Mouse (Mus musculus): ENCODE measurements around the gene Stx16. TPM values are rescaled to one million over a fixed set of nuclear protein-coding genes. Genes with fewer than 3 reads are reported as not detected.

The Stx16 gene
- polyA plus RNA-seq, 1 experiment from 2014 or later = 8.1 TPM

GRCm38 (mm10) chr2:174116929-174117328, 40.8 kb downstream of the Stx16 start:
- Histone ChIP-seq H3K27me3 (ENCODE audit: control insufficient read depth, insufficient read depth, low read length) (no peaks in the 10 kb centered on the region), H3K9me3 (ENCODE audit: control insufficient read depth, low read length) (no peaks in the 10 kb centered on the region), H3K36me3 (ENCODE audit: control insufficient read depth, insufficient read depth, low read length) (peaks cover 5% of the 10 kb centered on the region), H3K9ac (ENCODE audit: low read length) (no peak overlapping the region), H3K4me3 (ENCODE audit: low read depth, low read length) (no peak overlapping the region), H3K27ac (ENCODE audit: low read depth, low read length) (no peak overlapping the region), H3K4me1 (ENCODE audit: control insufficient read depth, insufficient read depth, low read length) (no peaks in the 10 kb centered on the region), H3K4me2 (no peak overlapping the region)
- ATAC-seq (ENCODE audit: low FRiP score) = no peak
- DNase-seq (ENCODE audit: low spot score, missing footprints) = peak; percentile 60
- WGBS = 87% methylated on average over 16 of the region's 16 CpGs

DNA sequence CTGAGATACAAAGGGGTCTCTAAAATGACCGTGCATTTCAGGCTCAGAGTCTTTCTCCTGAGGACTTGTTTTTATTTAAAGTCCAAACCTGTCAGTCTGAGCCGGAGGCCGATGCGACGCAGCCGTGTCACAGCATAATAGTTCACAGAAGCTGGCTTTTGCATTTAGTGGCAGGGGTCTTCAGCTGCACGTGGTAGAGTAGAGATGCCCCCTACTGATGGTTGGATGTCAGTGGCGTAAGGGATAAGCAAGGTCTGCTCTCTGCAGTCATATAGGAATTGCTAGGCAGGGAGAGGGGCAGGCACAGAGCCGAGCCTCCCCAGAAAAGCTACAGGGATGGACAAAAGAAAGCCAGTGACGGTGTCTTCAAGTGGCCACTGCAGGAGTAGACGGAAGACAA, 42.0 kb downstream of the Stx16 start:
- 56% methylated on average over 11 of the region's 11 CpGs for WGBS
- ATAC-seq (ENCODE audit: low FRiP score) (peak; percentile 39), DNase-seq (ENCODE audit: low spot score, missing footprints) (no peak)
- no peak overlapping the region for H3K27ac ChIP-seq (ENCODE audit: low read depth, low read length)
- no peak overlapping the region for H3K4me3 ChIP-seq (ENCODE audit: low read depth, low read length)
- peaks cover 5% of the 10 kb centered on the region for H3K36me3 ChIP-seq (ENCODE audit: control insufficient read depth, insufficient read depth, low read length)
- H3K9me3 ChIP-seq (ENCODE audit: control insufficient read depth, low read length) = no peaks in the 10 kb centered on the region
- H3K4me2 ChIP-seq = no peak overlapping the region
- no peaks in the 10 kb centered on the region for H3K4me1 ChIP-seq (ENCODE audit: control insufficient read depth, insufficient read depth, low read length)
- no peaks in the 10 kb centered on the region for H3K27me3 ChIP-seq (ENCODE audit: control insufficient read depth, insufficient read depth, low read length)
- H3K9ac ChIP-seq (ENCODE audit: low read length) = no peak overlapping the region

- Histone ChIP-seq H3K9ac (ENCODE audit: low read length) (no peak overlapping the region), H3K27me3 (ENCODE audit: control insufficient read depth, insufficient read depth, low read length) (no peaks in the 10 kb centered on the region), H3K4me3 (ENCODE audit: low read depth, low read length) (no peak overlapping the region), H3K36me3 (ENCODE audit: control insufficient read depth, insufficient read depth, low read length) (peaks cover 8% of the 10 kb centered on the region), H3K4me1 (ENCODE audit: control insufficient read depth, insufficient read depth, low read length) (no peaks in the 10 kb centered on the region), H3K9me3 (ENCODE audit: control insufficient read depth, low read length) (no peaks in the 10 kb centered on the region; the same call in 1 of the 2 replicates), H3K27ac (ENCODE audit: low read depth, low read length) (no peak overlapping the region), H3K4me2 (no peak overlapping the region)
- no peak for ATAC-seq (ENCODE audit: low FRiP score)
- no peak for DNase-seq (ENCODE audit: low spot score, missing footprints)
- 90% methylated on average over 11 of the region's 11 CpGs for WGBS
Observed at GRCm38 (mm10) chr2:174119259-174119658, 43.2 kb downstream of the Stx16 start.

DNA sequence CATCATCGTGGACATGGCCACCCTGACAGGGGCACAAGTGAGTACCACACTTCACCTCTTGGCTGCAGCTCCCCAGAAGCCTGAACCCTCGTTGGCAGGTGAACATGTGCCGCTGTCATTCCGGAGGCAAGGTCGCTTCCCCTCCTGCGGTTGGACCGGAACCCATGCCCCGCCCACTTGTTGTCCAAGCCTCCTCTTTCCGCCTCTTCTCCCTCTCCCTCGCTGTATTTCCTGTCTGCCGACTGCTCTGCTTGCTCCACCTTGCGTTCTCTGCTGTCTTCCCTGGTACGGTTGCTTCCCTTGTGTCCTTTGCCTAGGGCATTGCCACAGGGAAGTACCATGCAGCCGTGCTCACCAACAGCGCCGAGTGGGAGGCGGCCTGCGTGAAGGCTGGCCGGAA, 44.5 kb downstream of the Stx16 start:
- H3K27ac ChIP-seq (ENCODE audit: low read depth, low read length) = no peak overlapping the region
- H3K4me1 ChIP-seq (ENCODE audit: control insufficient read depth, insufficient read depth, low read length) = no peaks in the 10 kb centered on the region
- ATAC-seq (ENCODE audit: low FRiP score) = no peak
- 93% methylated on average over 19 of the region's 19 CpGs for WGBS
- no peak overlapping the region for H3K4me2 ChIP-seq
- DNase-seq (ENCODE audit: low spot score, missing footprints) = no peak
- no peak overlapping the region for H3K4me3 ChIP-seq (ENCODE audit: low read depth, low read length)
- no peak overlapping the region for H3K9ac ChIP-seq (ENCODE audit: low read length)
- peaks cover 3% of the 10 kb centered on the region; the same call in 1 of the 2 replicates for H3K9me3 ChIP-seq (ENCODE audit: control insufficient read depth, low read length)
- H3K27me3 ChIP-seq (ENCODE audit: control insufficient read depth, insufficient read depth, low read length) = no peaks in the 10 kb centered on the region
- peaks cover 8% of the 10 kb centered on the region for H3K36me3 ChIP-seq (ENCODE audit: control insufficient read depth, insufficient read depth, low read length)

DNA sequence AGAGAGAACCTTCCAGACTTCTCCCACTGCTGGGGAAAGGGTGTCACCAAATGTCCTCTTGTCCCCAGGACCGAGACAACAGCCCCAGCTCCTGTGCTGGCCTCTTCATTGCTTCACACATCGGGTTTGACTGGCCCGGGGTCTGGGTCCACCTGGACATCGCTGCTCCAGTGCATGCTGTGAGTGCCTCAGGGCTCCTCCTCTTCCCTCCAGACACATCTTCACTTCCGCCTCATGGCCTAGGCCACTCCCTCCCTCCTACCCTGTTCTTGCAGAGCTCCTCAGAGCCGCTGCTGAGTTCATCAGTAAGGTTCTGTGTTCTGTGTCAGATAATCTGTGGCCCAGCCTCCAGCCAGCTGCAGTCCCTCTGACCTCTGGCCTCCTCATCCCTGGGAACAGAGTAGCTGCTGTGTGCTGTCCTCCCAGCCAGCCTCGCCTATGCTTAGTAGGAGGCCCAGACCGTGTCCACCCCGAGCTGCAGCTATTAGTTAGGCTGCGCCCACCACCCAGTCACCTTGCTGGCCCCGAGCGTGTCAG, 45.4 kb downstream of the Stx16 start:
- WGBS = 77% methylated on average over 12 of the region's 12 CpGs
- ATAC-seq (ENCODE audit: low FRiP score) (no peak), DNase-seq (ENCODE audit: low spot score, missing footprints) (no peak)
- H3K4me1 ChIP-seq (ENCODE audit: control insufficient read depth, insufficient read depth, low read length) = peaks cover 1% of the 10 kb centered on the region
- no peak overlapping the region for H3K4me2 ChIP-seq
- peaks cover 8% of the 10 kb centered on the region for H3K36me3 ChIP-seq (ENCODE audit: control insufficient read depth, insufficient read depth, low read length)
- H3K9me3 ChIP-seq (ENCODE audit: control insufficient read depth, low read length) = peaks cover 3% of the 10 kb centered on the region; the same call in 1 of the 2 replicates
- no peak overlapping the region for H3K4me3 ChIP-seq (ENCODE audit: low read depth, low read length)
- no peaks in the 10 kb centered on the region for H3K27me3 ChIP-seq (ENCODE audit: control insufficient read depth, insufficient read depth, low read length)
- H3K27ac ChIP-seq (ENCODE audit: low read depth, low read length) = no peak overlapping the region
- no peak overlapping the region for H3K9ac ChIP-seq (ENCODE audit: low read length)

DNA sequence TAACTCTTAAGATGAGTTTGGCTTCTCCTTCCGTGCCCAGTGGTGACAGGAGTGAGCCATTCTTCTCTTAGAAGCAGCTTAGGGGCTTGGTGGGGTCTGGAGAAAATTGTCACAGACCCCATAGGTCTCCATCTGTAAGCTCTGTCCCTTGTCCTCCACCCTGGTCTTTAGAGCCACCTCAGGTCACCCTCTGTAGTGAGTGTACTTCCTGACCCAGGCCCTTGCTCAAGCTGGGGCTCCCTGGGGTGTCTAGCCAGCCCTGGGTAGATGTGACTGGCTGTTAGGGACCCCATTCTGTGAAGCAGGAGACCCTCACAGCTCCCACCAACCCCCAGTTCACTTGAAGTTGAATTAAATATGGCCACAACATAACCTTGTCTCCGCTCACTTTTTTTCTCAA, 46.2 kb downstream of the Stx16 start:
- 94% methylated on average over 2 of the region's 2 CpGs for WGBS
- no peak overlapping the region for H3K4me2 ChIP-seq
- H3K4me1 ChIP-seq (ENCODE audit: control insufficient read depth, insufficient read depth, low read length) = peaks cover 8% of the 10 kb centered on the region
- ATAC-seq (ENCODE audit: low FRiP score) = no peak
- H3K27me3 ChIP-seq (ENCODE audit: control insufficient read depth, insufficient read depth, low read length) = no peaks in the 10 kb centered on the region
- no peak overlapping the region for H3K4me3 ChIP-seq (ENCODE audit: low read depth, low read length)
- H3K9me3 ChIP-seq (ENCODE audit: control insufficient read depth, low read length) = peaks cover 3% of the 10 kb centered on the region; the same call in 1 of the 2 replicates
- DNase-seq (ENCODE audit: low spot score, missing footprints) = peak; percentile 8
- no peak overlapping the region for H3K27ac ChIP-seq (ENCODE audit: low read depth, low read length)
- no peak overlapping the region for H3K9ac ChIP-seq (ENCODE audit: low read length)
- peaks cover 8% of the 10 kb centered on the region for H3K36me3 ChIP-seq (ENCODE audit: control insufficient read depth, insufficient read depth, low read length)

- Histone ChIP-seq H3K27ac (ENCODE audit: low read depth, low read length) (no peak overlapping the region), H3K4me2 (no peak overlapping the region), H3K36me3 (ENCODE audit: control insufficient read depth, insufficient read depth, low read length) (peaks cover 8% of the 10 kb centered on the region), H3K27me3 (ENCODE audit: control insufficient read depth, insufficient read depth, low read length) (no peaks in the 10 kb centered on the region), H3K4me1 (ENCODE audit: control insufficient read depth, insufficient read depth, low read length) (peaks cover 8% of the 10 kb centered on the region), H3K9me3 (ENCODE audit: control insufficient read depth, low read length) (peaks cover 3% of the 10 kb centered on the region; the same call in 1 of the 2 replicates), H3K4me3 (ENCODE audit: low read depth, low read length) (no peak overlapping the region), H3K9ac (ENCODE audit: low read length) (no peak overlapping the region)
- ATAC-seq (ENCODE audit: low FRiP score) (no peak), DNase-seq (ENCODE audit: low spot score, missing footprints) (peak; percentile 37)
- 74% methylated on average over 3 of the region's 3 CpGs for WGBS
Observed at GRCm38 (mm10) chr2:174123731-174124130, 47.6 kb downstream of the Stx16 start.

DNA sequence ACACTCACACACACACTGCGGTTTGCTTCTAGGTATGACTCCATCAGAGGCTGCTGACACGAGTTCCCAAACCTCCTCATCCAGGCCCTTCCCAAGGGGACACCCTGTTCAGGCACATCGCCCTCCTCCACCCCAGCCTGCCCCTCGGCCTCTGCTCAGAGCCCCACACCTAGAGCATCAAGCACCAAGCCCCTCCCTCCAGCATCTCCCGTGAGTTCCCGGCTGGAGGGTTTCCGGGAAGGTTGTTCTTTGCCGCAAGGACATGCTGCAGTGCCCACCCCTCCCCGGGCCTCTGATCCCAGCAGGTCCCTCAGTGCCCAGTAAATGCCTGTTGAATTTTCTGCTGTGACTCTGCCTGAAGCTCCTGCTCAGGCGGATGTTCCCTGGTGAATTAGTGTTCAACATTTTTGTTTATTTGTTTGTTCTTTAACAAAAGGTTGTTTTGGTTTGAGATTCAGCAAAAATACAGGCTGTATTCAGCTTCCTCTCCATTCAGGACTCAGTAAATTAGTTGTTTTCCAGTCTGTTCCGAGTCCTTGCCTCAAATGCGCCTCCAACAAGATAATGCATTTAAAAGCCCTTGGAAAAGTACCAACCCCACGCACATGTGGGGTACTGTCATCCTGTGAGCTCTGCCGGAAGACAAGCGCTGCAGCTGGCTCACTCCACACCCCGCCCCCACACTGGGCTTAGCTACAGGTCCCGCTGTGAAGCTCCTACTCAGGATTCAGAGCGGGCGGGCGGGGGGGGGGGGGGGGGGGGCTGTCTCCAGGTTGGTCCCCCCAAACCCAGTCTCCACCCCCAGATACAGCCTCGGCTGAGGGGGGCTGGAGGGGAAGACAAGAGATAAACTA, 50.6 kb downstream of the Stx16 start:
- Histone ChIP-seq H3K9ac (ENCODE audit: low read length) (peak overlapping the region; percentile 27), H3K27me3 (ENCODE audit: control insufficient read depth, insufficient read depth, low read length) (no peaks in the 10 kb centered on the region), H3K9me3 (ENCODE audit: control insufficient read depth, low read length) (peaks cover 3% of the 10 kb centered on the region; the same call in 1 of the 2 replicates), H3K36me3 (ENCODE audit: control insufficient read depth, insufficient read depth, low read length) (peaks cover 3% of the 10 kb centered on the region), H3K4me1 (ENCODE audit: control insufficient read depth, insufficient read depth, low read length) (peaks cover 8% of the 10 kb centered on the region), H3K27ac (ENCODE audit: low read depth, low read length) (no peak overlapping the region), H3K4me3 (ENCODE audit: low read depth, low read length) (no peak overlapping the region), H3K4me2 (peak overlapping the region; percentile 33)
- 9% methylated on average over 21 of the region's 21 CpGs for WGBS
- DNase-seq (ENCODE audit: low spot score, missing footprints) (peak; percentile 90), ATAC-seq (ENCODE audit: low FRiP score) (peak; percentile 87)

DNA sequence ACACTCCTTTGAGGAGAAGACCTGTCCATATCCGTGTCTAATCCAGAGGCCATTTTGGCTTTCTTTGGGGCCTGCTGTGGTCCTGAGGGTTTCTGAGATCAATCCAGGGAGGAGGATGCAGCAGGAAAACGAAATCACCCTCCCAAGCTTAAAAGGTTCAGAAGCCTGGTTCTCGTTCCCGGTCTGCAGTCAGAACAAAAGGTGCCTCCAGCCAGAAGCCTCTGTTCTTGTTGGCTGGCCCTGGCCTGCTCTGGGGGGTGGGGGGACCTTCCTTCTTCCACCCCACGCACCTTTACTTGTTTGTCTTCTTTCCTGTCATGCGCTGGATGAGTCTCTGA, 51.2 kb downstream of the Stx16 start:
- peak; percentile 10 for ATAC-seq (ENCODE audit: low FRiP score)
- peak; percentile 89 for DNase-seq (ENCODE audit: low spot score, missing footprints)
- WGBS = 16% methylated on average over 6 of the region's 6 CpGs

More for the DNA sequence above, 51.2 kb downstream of the Stx16 start:
- no peak overlapping the region for H3K4me3 ChIP-seq (ENCODE audit: low read depth, low read length)
- no peak overlapping the region for H3K27ac ChIP-seq (ENCODE audit: low read depth, low read length)
- H3K36me3 ChIP-seq (ENCODE audit: control insufficient read depth, insufficient read depth, low read length) = peaks cover 3% of the 10 kb centered on the region
- peak overlapping the region; percentile 33 for H3K4me2 ChIP-seq
- H3K27me3 ChIP-seq (ENCODE audit: control insufficient read depth, insufficient read depth, low read length) = no peaks in the 10 kb centered on the region
- H3K4me1 ChIP-seq (ENCODE audit: control insufficient read depth, insufficient read depth, low read length) = peaks cover 8% of the 10 kb centered on the region
- peak overlapping the region; percentile 24 for H3K9ac ChIP-seq (ENCODE audit: low read length)
- peaks cover 3% of the 10 kb centered on the region; the same call in 1 of the 2 replicates for H3K9me3 ChIP-seq (ENCODE audit: control insufficient read depth, low read length)

All from midbrain, embryonic 11.5 days (tissue).